Mouse (Mus musculus) 3134 (cell line): ENCODE measurements around the gene Spef1.
A peak's percentile ranks its signal among the peaks of the same experiment; 100 is the strongest.

ENCODE experiments used
- DNase-seq: peaks from one replicate; pipeline ENCODE4 v3.0.0-alpha.2; 2011; ENCODE audit warnings: low spot score; ENCODE audit not compliant: insufficient read length; ENCODE audit errors: extremely low read depth

The Spef1 gene

GRCm38 (mm10) chr2:131206778-131207177 lies 19.7 kb upstream of the Spef1 start, which contains the start of gene Ap5s1:
Ap5s1 (plus strand) TSS chr2:131207078.
- no peak for DNase-seq

DNA sequence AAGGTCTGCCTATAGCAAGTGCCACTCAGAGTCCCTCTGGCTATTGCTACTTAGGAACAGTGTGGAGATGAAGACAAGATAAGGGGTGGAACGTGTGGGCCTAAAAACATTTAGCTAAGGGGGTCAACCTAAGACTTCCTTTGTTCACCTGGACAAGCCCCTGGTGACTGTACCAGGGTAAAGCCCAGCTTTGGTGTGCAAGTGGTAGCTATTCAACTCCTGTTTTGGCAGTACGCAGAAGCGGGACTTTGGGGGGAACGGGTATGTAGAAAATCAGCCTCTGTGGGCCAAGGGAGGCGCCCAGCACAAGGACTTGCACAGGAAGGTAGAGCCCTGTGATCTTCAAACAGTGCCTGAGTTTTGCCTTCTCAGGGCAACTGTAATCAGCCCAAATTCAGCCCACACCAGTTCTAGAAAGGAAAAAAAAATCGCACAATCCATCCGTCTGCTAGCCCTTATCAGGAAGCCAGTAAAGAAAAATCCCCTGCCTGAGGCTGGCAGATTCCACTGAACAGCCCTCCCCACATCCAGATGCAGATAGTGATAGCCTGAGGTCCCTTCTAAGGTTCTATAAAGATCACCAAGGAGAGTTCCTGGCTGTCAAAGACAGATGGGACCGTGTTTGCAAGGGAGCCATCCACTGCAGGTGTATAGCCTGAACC lies 18.6 kb upstream of the Spef1 start:
- DNase-seq = no peak

- DNase-seq = peak; percentile 98
These were observed 17.4 kb upstream of the Spef1 start for GRCm38 (mm10) chr2:131204410-131204981.

- peak; percentile 34 for DNase-seq
These were observed 16.8 kb upstream of the Spef1 start for GRCm38 (mm10) chr2:131203816-131204409.

DNA sequence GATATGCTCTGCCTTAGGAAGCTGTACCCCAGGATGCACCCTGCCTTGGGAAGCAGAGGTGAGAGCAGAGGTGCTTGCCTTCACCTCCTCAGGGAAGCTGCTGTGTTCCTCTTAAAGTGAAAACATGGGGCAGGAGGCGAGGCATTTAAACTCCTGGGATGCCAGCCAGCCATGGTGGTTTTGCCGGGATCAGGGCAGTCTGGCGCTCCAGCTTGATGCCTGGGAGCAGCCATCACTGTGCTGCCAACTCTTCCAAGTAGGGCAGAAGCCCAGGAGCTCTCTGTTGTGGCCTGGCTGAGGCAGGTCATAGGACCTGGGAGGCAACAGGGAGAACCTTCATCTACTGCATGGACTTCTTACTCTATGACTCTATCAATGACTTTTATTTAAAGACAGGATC lies 14.2 kb upstream of the Spef1 start:
- peak; percentile 61 for DNase-seq

- DNase-seq = no peak
These were observed 13.6 kb upstream of the Spef1 start for GRCm38 (mm10) chr2:131200710-131201109.

GRCm38 (mm10) chr2:131196606-131197316 lies 9.7 kb upstream of the Spef1 start:
- DNase-seq = no peak

DNA sequence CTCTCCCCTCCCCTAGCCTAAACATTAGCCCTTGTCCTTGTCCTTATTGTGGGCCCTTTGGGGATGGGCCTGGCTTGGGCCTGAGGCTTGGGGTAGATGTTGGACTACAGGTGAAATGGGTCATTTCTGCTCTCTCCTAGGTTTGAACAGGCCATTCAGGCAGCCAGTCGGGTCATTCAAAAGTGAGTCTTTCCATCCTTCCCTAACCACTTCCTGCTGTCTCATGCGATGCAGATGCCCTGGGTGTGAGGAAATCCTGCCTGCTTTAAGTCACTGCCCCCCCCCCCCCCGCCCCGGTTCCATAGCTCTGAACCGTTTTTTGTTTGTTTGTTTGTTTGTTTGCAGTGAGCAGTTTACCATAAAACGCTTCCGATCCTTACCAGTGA lies 3.9 kb upstream of the Spef1 start:
- no peak for DNase-seq

- no peak for DNase-seq
These were observed 3.4 kb upstream of the Spef1 start for GRCm38 (mm10) chr2:131190344-131191004.

DNA sequence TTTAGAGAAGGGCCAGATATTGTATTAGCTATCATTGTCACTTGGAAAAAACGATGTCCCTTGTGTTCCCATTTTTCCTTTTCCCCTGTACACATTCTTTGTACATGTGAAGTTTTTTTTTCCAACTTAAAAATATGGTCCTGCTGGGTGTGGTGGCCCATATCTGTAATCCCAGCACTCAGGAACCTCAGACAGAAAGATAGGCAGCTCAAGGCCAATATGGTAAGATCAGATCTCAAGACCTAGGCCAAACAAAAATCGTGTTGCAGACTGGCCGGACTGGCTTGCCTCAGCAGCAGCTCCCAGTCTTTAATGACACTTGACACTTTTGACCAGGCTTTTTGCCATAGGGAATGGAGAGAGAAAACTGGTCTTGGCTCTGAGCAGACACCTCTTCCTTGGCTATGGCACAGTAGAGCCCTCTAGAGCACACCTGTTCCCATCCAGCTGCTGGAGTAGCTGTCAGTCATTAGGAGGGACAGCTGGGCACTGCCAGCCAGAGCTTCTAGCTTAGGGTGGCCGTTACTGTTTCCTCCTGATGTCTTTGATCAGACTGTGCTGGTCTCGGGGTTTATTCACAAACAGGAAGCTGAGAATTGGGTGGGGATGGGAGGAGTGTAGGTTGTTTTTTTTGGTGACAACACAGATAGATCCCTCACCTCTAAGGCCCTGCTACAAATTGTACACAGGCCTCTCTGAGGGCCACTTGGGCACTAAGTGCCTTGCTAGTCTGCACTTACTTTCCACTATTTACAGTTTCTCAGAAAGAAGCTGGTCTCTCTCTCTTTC lies 2.6 kb upstream of the Spef1 start:
- no peak for DNase-seq

GRCm38 (mm10) chr2:131188311-131188710 lies 1.2 kb upstream of the Spef1 start:
- no peak for DNase-seq

DNA sequence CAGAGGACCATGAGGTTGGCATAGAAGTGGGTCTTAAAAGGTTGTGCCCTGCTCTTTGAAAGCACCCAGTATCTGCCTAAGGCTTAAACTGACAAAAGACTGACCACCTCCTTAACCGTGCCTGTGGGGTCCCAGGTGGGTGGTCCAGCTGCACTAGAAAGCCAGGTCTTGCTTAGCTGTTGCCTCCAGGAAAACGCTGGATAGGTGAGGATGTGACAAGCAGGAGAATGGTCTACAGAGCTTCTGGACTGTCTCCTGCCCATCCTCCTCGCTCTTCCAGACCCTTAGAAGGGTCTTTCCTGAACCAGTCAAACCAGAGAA lies 480 bp upstream of the Spef1 start:
- no peak for DNase-seq

GRCm38 (mm10) chr2:131186343-131186742 lies 739 bp downstream of the Spef1 start:
- no peak for DNase-seq

DNA sequence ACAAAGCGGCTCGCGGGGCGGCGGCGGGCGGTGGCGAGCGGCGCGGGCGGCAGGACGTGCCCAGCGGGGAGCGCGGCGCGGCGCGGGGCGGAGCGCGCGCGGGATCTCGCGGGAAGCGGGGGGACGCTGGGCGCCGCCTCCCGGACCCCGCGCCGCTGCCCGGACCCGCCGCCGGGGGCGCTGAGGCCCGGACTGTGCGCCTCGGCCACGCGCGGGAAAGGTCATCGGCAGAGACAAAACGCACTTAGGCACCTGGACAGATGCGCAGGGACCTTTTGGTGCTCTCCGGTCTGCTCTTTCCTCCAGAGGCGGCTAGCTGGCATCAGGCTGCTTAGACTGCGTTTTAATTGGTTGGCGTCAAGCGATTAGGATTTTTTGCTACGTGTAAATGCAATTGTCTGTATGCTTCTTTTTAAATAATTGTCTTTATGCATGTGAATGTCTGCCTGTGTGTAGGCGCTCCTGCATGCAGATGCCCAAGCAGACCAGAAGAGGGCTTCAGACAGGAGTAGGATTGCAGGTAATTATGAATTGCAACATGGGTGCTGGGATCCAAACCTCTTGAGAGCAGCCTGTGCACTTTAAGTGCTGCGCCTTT lies 7.0 kb downstream of the Spef1 start, which contains the start of gene Cenpb:
TSS of gene Cenpb (minus strand) at position 78 of the 598 bp plus-strand sequence.
- DNase-seq = peak; percentile 79

DNA sequence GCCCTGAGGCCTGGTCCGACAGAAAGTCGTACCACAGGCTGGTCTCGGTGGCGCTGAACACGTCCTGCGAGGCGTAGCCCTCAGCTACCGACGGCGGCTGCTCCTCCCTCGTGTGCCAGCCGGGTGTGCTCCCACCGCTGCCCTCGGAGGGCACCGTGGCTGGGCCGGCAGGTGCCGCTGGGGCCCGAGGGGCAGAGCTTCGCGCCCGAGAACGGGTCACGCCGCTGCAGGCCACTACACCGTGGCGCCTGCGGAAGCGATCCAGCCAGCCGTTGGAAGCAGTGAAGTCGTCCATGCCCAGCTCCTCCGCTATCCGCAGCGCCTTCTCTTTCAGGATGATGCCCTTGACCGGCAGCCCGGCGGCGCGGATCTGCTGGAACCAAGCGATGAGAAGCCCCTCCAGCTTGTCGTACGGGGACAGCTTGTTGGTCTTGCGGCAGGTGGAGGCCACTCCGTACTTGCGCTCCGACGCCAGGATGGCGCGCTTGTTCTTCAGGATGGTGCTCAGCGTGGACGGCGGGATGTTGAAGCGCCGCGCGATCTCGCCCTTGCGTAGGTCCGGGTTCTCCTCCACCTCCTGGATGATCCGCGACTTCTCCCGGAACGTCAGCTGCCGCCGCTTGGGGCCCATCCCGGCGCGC lies 7.7 kb downstream of the Spef1 start:
- peak; percentile 80 for DNase-seq

DNA sequence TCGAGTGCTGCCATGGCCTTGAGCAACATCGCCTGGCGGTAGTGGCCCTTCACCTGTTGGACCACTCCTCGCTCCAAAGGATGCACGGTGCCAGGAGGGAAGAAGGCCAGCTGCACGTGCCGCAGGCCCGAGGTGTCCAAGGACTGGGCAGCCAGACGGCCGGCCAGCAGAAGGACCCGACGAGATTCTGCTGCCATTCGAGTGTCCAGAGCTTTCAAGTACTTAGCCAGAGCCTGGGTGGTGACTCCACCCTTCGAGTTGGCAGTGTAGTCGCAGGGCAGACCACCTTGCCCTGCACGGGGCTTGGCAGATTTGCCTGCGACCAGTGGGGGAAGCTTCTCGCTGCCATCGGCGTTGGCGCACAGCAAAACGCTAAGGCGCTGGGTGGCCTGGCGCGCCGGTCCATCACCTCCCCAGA lies 8.2 kb downstream of the Spef1 start:
- peak; percentile 73 for DNase-seq

- DNase-seq = no peak
These were observed 9.2 kb downstream of the Spef1 start for GRCm38 (mm10) chr2:131177932-131178331.

GRCm38 (mm10) chr2:131176491-131176890 lies 10.6 kb downstream of the Spef1 start:
- no peak for DNase-seq

DNA sequence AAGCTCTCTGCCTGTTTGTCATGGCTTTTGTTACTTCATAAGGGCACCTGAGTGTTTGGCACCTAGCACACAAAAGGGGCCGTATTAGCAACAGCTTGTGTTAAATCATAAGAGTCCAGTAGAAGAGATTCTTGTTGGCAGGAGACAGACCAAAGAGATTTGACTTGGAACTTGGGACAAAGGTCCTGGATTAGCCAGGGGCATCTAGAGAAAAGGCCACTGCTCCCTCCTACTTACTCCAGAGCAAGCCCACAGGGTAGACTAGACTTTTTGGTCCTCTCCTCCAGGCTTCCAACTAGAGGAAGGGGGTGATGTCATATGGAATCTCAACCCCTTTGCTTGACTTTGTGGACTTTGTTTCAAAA lies 11.2 kb downstream of the Spef1 start:
- DNase-seq = no peak
